Mouse (Mus musculus) ES-E14 (cell line): ENCODE data around the gene Ica1.

Experiments used
- HCFC1 ChIP-seq: IDR thresholded peaks from 2 replicates; pipeline ENCODE4 v1.6.1; 2012; ENCODE audit warnings: low read length, inconsistent platforms, borderline replicate concordance; ENCODE audit not compliant: insufficient read depth
- ZNF384 ChIP-seq: IDR thresholded peaks from 2 replicates; pipeline ENCODE4 v1.6.1; 2012; ENCODE audit warnings: low read depth, low read length, inconsistent platforms

GRCm38 (mm10) chr6:8694636-8695514, 83.4 kb downstream of the Ica1 start:
- no peak for TF ChIP-seq HCFC1
- TF ChIP-seq ZNF384, result no peak
